Mouse (Mus musculus) kidney, postnatal 36 days (tissue): Measurements from ENCODE around the gene Tnks1bp1.
A peak's percentile ranks its signal among the peaks of the same experiment; 100 is the strongest.

Experiments
- DNase-seq, 2 experiments: peaks; one replicate each; pipeline ENCODE4 v3.0.0; 2021 to 2022; ENCODE audit warnings: mixed read lengths in 2 of 2

The Tnks1bp1 gene

GRCm38 (mm10) chr2:85047596-85048167, at the start of gene Tnks1bp1:
Gene Tnks1bp1, plus strand, starts transcription at chr2:85048022.
- DNase-seq = peak; percentile 100

- peak; percentile 10 to 27 for DNase-seq
These were observed 48.2 kb upstream of the Tnks1bp1 start for GRCm38 (mm10) chr2:84999486-85000181.

- peak; percentile 30 to 50 for DNase-seq
These were observed 46.3 kb upstream of the Tnks1bp1 start for GRCm38 (mm10) chr2:85001497-85001896.

- DNase-seq = no peak
These were observed 45.2 kb upstream of the Tnks1bp1 start for GRCm38 (mm10) chr2:85002575-85002974.

GRCm38 (mm10) chr2:85004341-85004740, 43.5 kb upstream of the Tnks1bp1 start:
- no peak for DNase-seq

GRCm38 (mm10) chr2:85006600-85006999, 41.2 kb upstream of the Tnks1bp1 start:
- no peak for DNase-seq

GRCm38 (mm10) chr2:85007729-85008128, 40.1 kb upstream of the Tnks1bp1 start:
- DNase-seq = peak; percentile 19 to 40

- DNase-seq = no peak
These were observed 38.6 kb upstream of the Tnks1bp1 start for GRCm38 (mm10) chr2:85009212-85009611.

- no peak for DNase-seq
These were observed 35.8 kb upstream of the Tnks1bp1 start for GRCm38 (mm10) chr2:85011906-85012604.

GRCm38 (mm10) chr2:85012679-85013078, 35.1 kb upstream of the Tnks1bp1 start:
- no peak for DNase-seq

- no peak for DNase-seq
These were observed 33.8 kb upstream of the Tnks1bp1 start for GRCm38 (mm10) chr2:85013826-85014587.

GRCm38 (mm10) chr2:85014588-85014982, 33.2 kb upstream of the Tnks1bp1 start:
- DNase-seq = no peak

GRCm38 (mm10) chr2:85022043-85022442, 25.8 kb upstream of the Tnks1bp1 start:
- peak; percentile 37 to 55 for DNase-seq

GRCm38 (mm10) chr2:85026178-85026577, 21.6 kb upstream of the Tnks1bp1 start:
- no peak for DNase-seq

GRCm38 (mm10) chr2:85027281-85027680, 20.5 kb upstream of the Tnks1bp1 start:
- no peak for DNase-seq

- DNase-seq = no peak
These were observed 17.9 kb upstream of the Tnks1bp1 start for GRCm38 (mm10) chr2:85029897-85030296.

GRCm38 (mm10) chr2:85030989-85031388, 16.8 kb upstream of the Tnks1bp1 start:
- DNase-seq = no peak

- DNase-seq = no peak
These were observed 14.7 kb upstream of the Tnks1bp1 start for GRCm38 (mm10) chr2:85033121-85033520.

- no peak for DNase-seq
These were observed 13.7 kb upstream of the Tnks1bp1 start for GRCm38 (mm10) chr2:85034169-85034568.

- no peak for DNase-seq
These were observed 11.2 kb upstream of the Tnks1bp1 start for GRCm38 (mm10) chr2:85036507-85037046.

- peak; percentile 93 to 94 for DNase-seq
These were observed 10.5 kb upstream of the Tnks1bp1 start, which contains the start of the genes Ssrp1 and P2rx3 for GRCm38 (mm10) chr2:85037047-85038026. Gene Ssrp1, plus strand, starts transcription at chr2:85037234. Gene P2rx3, minus strand, starts transcription at chr2:85037462.
